Mouse (Mus musculus) thymus, adult 2 months (tissue): ENCODE results near the gene Ptx4.

Experiments used
- CTCF ChIP-seq: fragments of 200-500 bp; IDR thresholded peaks from 2 replicates; pipeline ENCODE4 v1.5.1; 2012; ENCODE audit warnings: mild to moderate bottlenecking, control low read depth, low read length, moderate library complexity, borderline replicate concordance; ENCODE audit not compliant: control insufficient read depth, poor library complexity, insufficient read depth; ENCODE audit errors: extremely low read depth
- POLR2A ChIP-seq: fragments of 200-500 bp; IDR thresholded peaks from 2 replicates; pipeline ENCODE4 v1.6.1; 2012; ENCODE audit warnings: mild to moderate bottlenecking, low read length, control low read depth, moderate library complexity; ENCODE audit not compliant: control insufficient read depth, poor library complexity, insufficient read depth; ENCODE audit errors: extremely low read depth

DNA sequence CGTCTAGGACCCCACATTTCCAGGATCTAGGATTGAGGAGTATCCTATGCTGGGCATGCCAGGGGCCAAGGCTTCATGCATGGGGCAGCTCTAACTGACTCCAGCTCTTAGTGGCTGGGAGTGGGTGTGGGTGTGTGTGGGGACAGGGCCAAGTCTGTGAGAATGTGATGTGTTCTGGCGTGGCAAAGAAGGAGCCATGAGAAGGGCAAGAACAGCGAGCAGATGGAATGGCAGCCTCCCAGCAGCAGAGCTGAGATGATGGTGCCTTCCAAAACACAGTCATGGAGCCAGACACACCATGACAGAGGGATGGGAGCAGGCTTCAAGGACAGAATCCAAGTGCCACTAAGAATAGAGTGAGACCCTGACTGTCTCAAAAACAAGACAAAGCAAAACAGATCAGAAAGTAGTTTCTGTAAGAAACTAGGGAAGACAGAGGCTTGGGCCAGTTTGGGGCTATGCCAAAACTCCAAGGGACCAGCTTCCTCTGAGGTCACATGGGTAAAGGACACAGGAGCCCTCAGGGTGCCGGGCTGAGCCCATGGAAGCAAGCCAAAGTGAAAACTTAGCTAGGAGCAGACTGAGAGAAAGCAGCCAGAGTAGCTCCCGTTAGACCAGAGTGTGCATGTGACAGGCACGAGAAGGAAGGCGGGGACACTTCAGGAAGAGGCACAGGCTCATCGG, 8.7 kb upstream of the Ptx4 start:
- TF ChIP-seq CTCF, result no peak
- no peak for TF ChIP-seq POLR2A
